Comparison of ENCODE assay signal across 8 mouse cellular contexts in the genomic region with DNA sequence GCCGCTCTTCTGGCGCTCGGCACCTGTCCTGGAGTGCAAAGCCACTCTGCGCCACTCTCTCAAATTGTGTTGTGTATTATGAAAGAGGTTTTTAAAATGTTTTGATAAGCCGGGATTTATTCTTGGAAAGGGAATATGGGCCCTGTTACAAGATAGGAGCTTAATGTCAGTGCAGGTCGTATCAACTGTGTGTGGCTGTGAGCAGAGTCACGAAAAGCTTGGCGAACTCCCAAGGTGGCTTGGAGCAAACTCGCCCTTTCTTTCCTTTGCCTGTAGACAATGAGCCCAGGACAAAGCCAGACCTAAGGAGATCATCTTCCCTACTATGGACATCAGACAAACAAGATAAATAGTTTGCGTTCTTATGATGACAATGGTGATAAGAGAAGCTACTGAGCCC.
DNase-seq lines count a peak whose midpoint lies in the region; ATAC-seq and TF ChIP-seq lines count a peak whose summit lies in the region.

No protein-coding gene starts in this region.

- peaks cover 23% of the 10 kb centered on the region for H3K4me1 ChIP-seq in kidney, postnatal 0 days (replicated peaks; ENCODE audit: insufficient read depth, low read length)
- peaks cover 8% of the 10 kb centered on the region; the same call in 1 of the 2 replicates for H3K4me1 ChIP-seq in kidney, embryonic 14.5 days (ENCODE audit: control insufficient read depth, insufficient read depth, low read length)
- H3K4me1 ChIP-seq in heart, embryonic 16.5 days (ENCODE audit: control insufficient read depth, insufficient read depth, low read length), result peaks cover 20% of the 10 kb centered on the region

- H3K27ac ChIP-seq in kidney, postnatal 0 days, result peak overlapping the region; percentile 81
- no peak overlapping the region for H3K27ac ChIP-seq in kidney, embryonic 14.5 days (ENCODE audit: low read depth, low read length)
- H3K27ac ChIP-seq in heart, embryonic 16.5 days (ENCODE audit: low read length), result peak overlapping the region; percentile 60

- DNase-seq in kidney, postnatal 0 days (ENCODE audit: low spot score), result peak; percentile 43
- DNase-seq in cerebellum, adult 9-10 months, result peak; percentile 74
- peak; percentile 69 for DNase-seq in lung, postnatal 25 days (ENCODE audit: low spot score)
- no peak for DNase-seq in embryo, embryonic 11 days
- DNase-seq in ovary, postnatal 14 days (ENCODE audit: low spot score), result no peak
- DNase-seq in frontal cortex, postnatal 14 days (ENCODE audit: low spot score in 2 of 2), result no peak

- no peaks in the 10 kb centered on the region for H3K27me3 ChIP-seq in kidney, postnatal 0 days (ENCODE audit: insufficient read depth, low read length)
- H3K27me3 ChIP-seq in kidney, embryonic 14.5 days (ENCODE audit: control insufficient read depth, insufficient read depth, low read length), result no peaks in the 10 kb centered on the region
- no peaks in the 10 kb centered on the region for H3K27me3 ChIP-seq in heart, embryonic 16.5 days (ENCODE audit: control insufficient read depth, insufficient read depth, low read length)

- ATAC-seq in kidney, postnatal 0 days (replicated peaks; ENCODE audit: low FRiP score, low read depth), result no peak
- ATAC-seq in kidney, embryonic 14.5 days (ENCODE audit: low FRiP score, low TSS enrichment), result no peak
- peak; percentile 56 for ATAC-seq in heart, embryonic 16.5 days (replicated peaks; ENCODE audit: extremely low read depth, insufficient read depth, low FRiP score)

- WGBS in kidney, postnatal 0 days, result 58% methylated on average over 10 of the region's 10 CpGs
- 72% methylated on average over 10 of the region's 10 CpGs for WGBS in kidney, embryonic 14.5 days
- 21% methylated on average over 10 of the region's 10 CpGs for WGBS in heart, embryonic 16.5 days

- H3K9me3 ChIP-seq in kidney, postnatal 0 days (replicated peaks; ENCODE audit: low read length), result no peaks in the 10 kb centered on the region
- H3K9me3 ChIP-seq in kidney, embryonic 14.5 days (ENCODE audit: control insufficient read depth, low read length), result no peaks in the 10 kb centered on the region
- H3K9me3 ChIP-seq in heart, embryonic 16.5 days (replicated peaks; ENCODE audit: control insufficient read depth, low read length), result 0 out of 2 replicates have a peak, but pooled peaks cover 3% of the 10 kb centered on the region

- no peak overlapping the region for H3K4me2 ChIP-seq in kidney, postnatal 0 days (ENCODE audit: low read length)
- no peak overlapping the region for H3K4me2 ChIP-seq in kidney, embryonic 14.5 days (replicated peaks; ENCODE audit: low read depth, low read length)
- peak overlapping the region; percentile 54 for H3K4me2 ChIP-seq in heart, embryonic 16.5 days (ENCODE audit: low read depth, low read length)

- no peak overlapping the region for H3K4me3 ChIP-seq in kidney, postnatal 0 days (replicated peaks; ENCODE audit: low read depth, low read length)
- H3K4me3 ChIP-seq in kidney, embryonic 14.5 days (ENCODE audit: low read length), result no peak overlapping the region
- peak overlapping the region; percentile 13; the same call in 1 of the 2 replicates for H3K4me3 ChIP-seq in heart, embryonic 16.5 days (ENCODE audit: low read length)

- no peak for TF ChIP-seq CTCF in kidney, postnatal 0 days (IDR thresholded peaks at IDR 0.05; ENCODE audit: low read depth)

- H3K36me3 ChIP-seq in kidney, postnatal 0 days (ENCODE audit: insufficient read depth, low read length), result no peaks in the 10 kb centered on the region
- H3K36me3 ChIP-seq in kidney, embryonic 14.5 days (ENCODE audit: control insufficient read depth, insufficient read depth, low read length), result no peaks in the 10 kb centered on the region
- H3K36me3 ChIP-seq in heart, embryonic 16.5 days (ENCODE audit: control insufficient read depth, insufficient read depth), result no peaks in the 10 kb centered on the region

- H3K9ac ChIP-seq in kidney, postnatal 0 days (ENCODE audit: low read depth, low read length), result no peak overlapping the region
- no peak overlapping the region for H3K9ac ChIP-seq in kidney, embryonic 14.5 days (ENCODE audit: low read depth, low read length)
- peak overlapping the region; percentile 18; the same call in 1 of the 2 replicates for H3K9ac ChIP-seq in heart, embryonic 16.5 days (ENCODE audit: low read length)

Comparison
In these comparisons a context has a peak if more than half of its experiments do, and no peak if none do; other contexts are left out.
1. DNase-seq: peak in kidney, postnatal 0 days (single experiment), cerebellum, adult 9-10 months (single experiment) and lung, postnatal 25 days (single experiment); none in embryo, embryonic 11 days (single experiment), ovary, postnatal 14 days (single experiment) and frontal cortex, postnatal 14 days (0 of 2).